In genomic region chr3:51999671-52000437, GRCm38 (mm10) we compare ENCODE assay signal across 9 mouse cellular contexts.
DNase-seq lines count a peak whose midpoint lies in the region; ATAC-seq and TF ChIP-seq lines count a peak whose summit lies in the region.
"Had no signal": no experiment of that assay in that cellular context is flagged by ENCODE, and none has a peak within 500 bp of the region (broad histone marks: within the 10 kb centered on the region; RNA-seq: fewer than 3 reads in every experiment).

No protein-coding gene starts in this region.

- TF ChIP-seq CTCF in gastrocnemius, adult 2 months (IDR thresholded peaks at IDR 0.05) = no peak
- no peak for TF ChIP-seq CTCF in layer of hippocampus, adult 2 months (conservative IDR thresholded peaks at IDR 0.05)

- ATAC-seq in granulocyte monocyte progenitor cell, adult 5-6 weeks (replicated peaks; ENCODE audit: poor library complexity, severe bottlenecking) = peak; percentile 97
- ATAC-seq in midbrain, embryonic 13.5 days = no peak

- H3K9me3 ChIP-seq in midbrain, embryonic 13.5 days = no peaks in the 10 kb centered on the region

- no peaks in the 10 kb centered on the region for H3K27me3 ChIP-seq in midbrain, embryonic 13.5 days

- peak; percentile 39 for DNase-seq in gastrocnemius, adult 2 months
- no peak for DNase-seq in gastrocnemius, adult 18-20 months (ENCODE audit: low spot score)
- peak; percentile 60 to 78 for DNase-seq in kidney, postnatal 4 days
- DNase-seq in naive thymus-derived CD4-positive, alpha-beta T cell, adult 2 months (ENCODE audit: low read depth) = peak; percentile 89
- no peak for DNase-seq in right cerebral cortex, postnatal 4 days
- DNase-seq in layer of hippocampus, adult 2 months (ENCODE audit: low spot score in 2 of 2) = no peak

- peaks cover 21% of the 10 kb centered on the region for H3K4me1 ChIP-seq in midbrain, embryonic 13.5 days (replicated peaks)

- no peak overlapping the region for H3K9ac ChIP-seq in midbrain, embryonic 13.5 days (replicated peaks)

- 93% methylated on average over 21 of the region's 21 CpGs for WGBS in midbrain, embryonic 13.5 days

- H3K4me3 ChIP-seq in gastrocnemius, adult 2 months = no peak overlapping the region
- H3K4me3 ChIP-seq in midbrain, embryonic 13.5 days (replicated peaks) = no peak overlapping the region
- no peak overlapping the region for H3K4me3 ChIP-seq in layer of hippocampus, adult 2 months
- H3K4me3 ChIP-seq: erythroblast, embryonic 14.5 days had no signal

- H3K27ac ChIP-seq in gastrocnemius, adult 2 months = no peak overlapping the region
- no peak overlapping the region for H3K27ac ChIP-seq in midbrain, embryonic 13.5 days
- H3K27ac ChIP-seq in layer of hippocampus, adult 2 months = no peak overlapping the region

- H3K36me3 ChIP-seq in midbrain, embryonic 13.5 days = no peaks in the 10 kb centered on the region

- H3K4me2 ChIP-seq in midbrain, embryonic 13.5 days (replicated peaks) = no peak overlapping the region

- intact Hi-C loops in gastrocnemius, adult 2 months (cut with DNase I) = loop anchor here (10.0 kb wide), 1 partner anchor 295 kb away; no protein-coding TSS in a partner anchor

Comparison
In these comparisons a context has a peak if more than half of its experiments do, and no peak if none do; other contexts are left out.
1. DNase-seq: peak in gastrocnemius, adult 2 months (single experiment), kidney, postnatal 4 days (2 of 2) and naive thymus-derived CD4-positive, alpha-beta T cell, adult 2 months (single experiment); none in gastrocnemius, adult 18-20 months (single experiment), right cerebral cortex, postnatal 4 days (single experiment) and layer of hippocampus, adult 2 months (0 of 2).